Mouse (Mus musculus): Measurements from ENCODE around the gene Gstm5. TPM values are rescaled to one million over a fixed set of nuclear protein-coding genes. Genes with fewer than 3 reads are reported as not detected.

Gstm5 gene
- polyA plus RNA-seq, 1 experiment, result 20.7 TPM

- H3K36me3 ChIP-seq (ENCODE audit: control insufficient read depth, insufficient read depth), result no peaks in the 10 kb centered on the region
- H3K27me3 ChIP-seq (ENCODE audit: control insufficient read depth, insufficient read depth, insufficient read length), result peaks cover 15% of the 10 kb centered on the region
- no peaks in the 10 kb centered on the region for H3K79me2 ChIP-seq (ENCODE audit: control insufficient read depth, insufficient read depth)
- H3K4me3 ChIP-seq (ENCODE audit: insufficient read depth, poor library complexity, severe bottlenecking), result no peak overlapping the region
- H3K79me3 ChIP-seq (ENCODE audit: low read depth), result no peaks in the 10 kb centered on the region
- TF ChIP-seq FOSL1 (IDR thresholded peaks at IDR 0.05; ENCODE audit: insufficient read depth, low read length, poor library complexity, severe bottlenecking), result no peak
- no peak for TF ChIP-seq USF1 (IDR thresholded peaks at IDR 0.05; ENCODE audit: low read depth)
- TF ChIP-seq CEBPB (IDR thresholded peaks at IDR 0.05; ENCODE audit: low read depth), result no peak
- TF ChIP-seq MYOD1 (IDR thresholded peaks at IDR 0.05; ENCODE audit: control insufficient read depth, insufficient read length, low read depth), result no peak
- TF ChIP-seq MAX (IDR thresholded peaks at IDR 0.05), result no peak
- TF ChIP-seq CTCF (IDR thresholded peaks at IDR 0.05; ENCODE audit: control insufficient read depth, insufficient read depth, insufficient read length), result no peak
- H3ac ChIP-seq (ENCODE audit: control insufficient read depth, insufficient read length, low read depth), result no peak overlapping the region
Measured at GRCm38 (mm10) chr3:107929731-107930130, 34.1 kb downstream of the Gstm5 start.

GRCm38 (mm10) chr3:107931134-107931533 is 35.5 kb downstream of the Gstm5 start:
- H3K79me3 ChIP-seq (ENCODE audit: low read depth), result no peaks in the 10 kb centered on the region
- H3K27me3 ChIP-seq (ENCODE audit: control insufficient read depth, insufficient read depth, insufficient read length), result peaks cover 10% of the 10 kb centered on the region
- no peak for TF ChIP-seq CTCF (IDR thresholded peaks at IDR 0.05; ENCODE audit: control insufficient read depth, insufficient read depth, insufficient read length)
- TF ChIP-seq FOSL1 (IDR thresholded peaks at IDR 0.05; ENCODE audit: insufficient read depth, low read length, poor library complexity, severe bottlenecking), result no peak
- TF ChIP-seq USF1 (IDR thresholded peaks at IDR 0.05; ENCODE audit: low read depth), result no peak
- no peak for TF ChIP-seq MYOG (IDR thresholded peaks at IDR 0.05; ENCODE audit: control insufficient read depth, extremely low read depth, insufficient read length)
- no peak overlapping the region for H3K4me3 ChIP-seq (ENCODE audit: insufficient read depth, poor library complexity, severe bottlenecking)
- no peaks in the 10 kb centered on the region for H3K36me3 ChIP-seq (ENCODE audit: control insufficient read depth, insufficient read depth)
- no peaks in the 10 kb centered on the region for H3K79me2 ChIP-seq (ENCODE audit: control insufficient read depth, insufficient read depth)
- H3ac ChIP-seq (ENCODE audit: control insufficient read depth, insufficient read length, low read depth), result no peak overlapping the region

- Histone ChIP-seq H3K79me3 (ENCODE audit: low read depth) (no peaks in the 10 kb centered on the region), H3K27me3 (ENCODE audit: control insufficient read depth, insufficient read depth, insufficient read length) (peaks cover 10% of the 10 kb centered on the region), H3ac (ENCODE audit: control insufficient read depth, insufficient read length, low read depth) (no peak within 1 kb of the TSS), H3K79me2 (ENCODE audit: control insufficient read depth, insufficient read depth) (no peaks in the 10 kb centered on the region), H3K36me3 (ENCODE audit: control insufficient read depth, insufficient read depth) (no peaks in the 10 kb centered on the region), H3K4me3 (ENCODE audit: insufficient read depth, poor library complexity, severe bottlenecking) (no peak within 1 kb of the TSS)
- TF ChIP-seq MYOG (IDR thresholded peaks at IDR 0.05; ENCODE audit: control insufficient read depth, extremely low read depth, insufficient read length), result no peak
- no peak for TF ChIP-seq MAX (IDR thresholded peaks at IDR 0.05)
- TF ChIP-seq CEBPB (IDR thresholded peaks at IDR 0.05; ENCODE audit: low read depth), result no peak
- TF ChIP-seq MYOD1 (IDR thresholded peaks at IDR 0.05; ENCODE audit: control insufficient read depth, insufficient read length, low read depth), result no peak
- TF ChIP-seq USF1 (IDR thresholded peaks at IDR 0.05; ENCODE audit: low read depth), result no peak
- TF ChIP-seq CTCF (IDR thresholded peaks at IDR 0.05; ENCODE audit: control insufficient read depth, insufficient read depth, insufficient read length), result no peak
- TF ChIP-seq FOSL1 (IDR thresholded peaks at IDR 0.05; ENCODE audit: insufficient read depth, low read length, poor library complexity, severe bottlenecking), result no peak
Measured at GRCm38 (mm10) chr3:107931670-107932069, 36.0 kb downstream of the Gstm5 start, which contains the start of gene Gstm7. Gene Gstm7, minus strand, starts transcription at chr3:107931817.

- H3K36me3 ChIP-seq (ENCODE audit: control insufficient read depth, insufficient read depth), result no peaks in the 10 kb centered on the region
- H3K27me3 ChIP-seq (ENCODE audit: control insufficient read depth, insufficient read depth, insufficient read length), result peaks cover 7% of the 10 kb centered on the region
- TF ChIP-seq CEBPB (IDR thresholded peaks at IDR 0.05; ENCODE audit: low read depth) (no peak), MYOD1 (IDR thresholded peaks at IDR 0.05; ENCODE audit: control insufficient read depth, insufficient read length, low read depth) (no peak), MYOG (IDR thresholded peaks at IDR 0.05; ENCODE audit: control insufficient read depth, extremely low read depth, insufficient read length) (no peak)
- H3K79me3 ChIP-seq (ENCODE audit: low read depth), result no peaks in the 10 kb centered on the region
- H3K79me2 ChIP-seq (ENCODE audit: control insufficient read depth, insufficient read depth), result no peaks in the 10 kb centered on the region
- H3ac ChIP-seq (ENCODE audit: control insufficient read depth, insufficient read length, low read depth), result no peak overlapping the region
- H3K4me3 ChIP-seq (ENCODE audit: insufficient read depth, poor library complexity, severe bottlenecking), result no peak overlapping the region
Measured at GRCm38 (mm10) chr3:107932128-107932527, 36.5 kb downstream of the Gstm5 start.

- H3K79me3 ChIP-seq (ENCODE audit: low read depth), result no peaks in the 10 kb centered on the region
- no peaks in the 10 kb centered on the region for H3K36me3 ChIP-seq (ENCODE audit: control insufficient read depth, insufficient read depth)
- no peak overlapping the region for H3K4me3 ChIP-seq (ENCODE audit: insufficient read depth, poor library complexity, severe bottlenecking)
- TF ChIP-seq CTCF (IDR thresholded peaks at IDR 0.05; ENCODE audit: control insufficient read depth, insufficient read depth, insufficient read length) (no peak), MAX (IDR thresholded peaks at IDR 0.05) (no peak), MYOG (IDR thresholded peaks at IDR 0.05; ENCODE audit: control insufficient read depth, extremely low read depth, insufficient read length) (no peak), FOSL1 (IDR thresholded peaks at IDR 0.05; ENCODE audit: insufficient read depth, low read length, poor library complexity, severe bottlenecking) (no peak), USF1 (IDR thresholded peaks at IDR 0.05; ENCODE audit: low read depth) (no peak), CEBPB (IDR thresholded peaks at IDR 0.05; ENCODE audit: low read depth) (no peak), MYOD1 (IDR thresholded peaks at IDR 0.05; ENCODE audit: control insufficient read depth, insufficient read length, low read depth) (no peak)
- no peak overlapping the region for H3ac ChIP-seq (ENCODE audit: control insufficient read depth, insufficient read length, low read depth)
- peaks cover 5% of the 10 kb centered on the region for H3K27me3 ChIP-seq (ENCODE audit: control insufficient read depth, insufficient read depth, insufficient read length)
- H3K79me2 ChIP-seq (ENCODE audit: control insufficient read depth, insufficient read depth), result no peaks in the 10 kb centered on the region
Measured at GRCm38 (mm10) chr3:107935268-107935667, 39.6 kb downstream of the Gstm5 start.

GRCm38 (mm10) chr3:107935888-107936287 is 40.3 kb downstream of the Gstm5 start:
- no peak overlapping the region for H3ac ChIP-seq (ENCODE audit: control insufficient read depth, insufficient read length, low read depth)
- H3K79me2 ChIP-seq (ENCODE audit: control insufficient read depth, insufficient read depth), result no peaks in the 10 kb centered on the region
- H3K4me3 ChIP-seq (ENCODE audit: insufficient read depth, poor library complexity, severe bottlenecking), result no peak overlapping the region
- no peaks in the 10 kb centered on the region for H3K36me3 ChIP-seq (ENCODE audit: control insufficient read depth, insufficient read depth)
- peaks cover 5% of the 10 kb centered on the region for H3K27me3 ChIP-seq (ENCODE audit: control insufficient read depth, insufficient read depth, insufficient read length)
- TF ChIP-seq CEBPB (IDR thresholded peaks at IDR 0.05; ENCODE audit: low read depth), result no peak
- no peak for TF ChIP-seq MYOG (IDR thresholded peaks at IDR 0.05; ENCODE audit: control insufficient read depth, extremely low read depth, insufficient read length)
- no peak for TF ChIP-seq MYOD1 (IDR thresholded peaks at IDR 0.05; ENCODE audit: control insufficient read depth, insufficient read length, low read depth)
- no peak for TF ChIP-seq FOSL1 (IDR thresholded peaks at IDR 0.05; ENCODE audit: insufficient read depth, low read length, poor library complexity, severe bottlenecking)
- no peak for TF ChIP-seq CTCF (IDR thresholded peaks at IDR 0.05; ENCODE audit: control insufficient read depth, insufficient read depth, insufficient read length)
- no peak for TF ChIP-seq MAX (IDR thresholded peaks at IDR 0.05)
- no peak for TF ChIP-seq USF1 (IDR thresholded peaks at IDR 0.05; ENCODE audit: low read depth)
- no peaks in the 10 kb centered on the region for H3K79me3 ChIP-seq (ENCODE audit: low read depth)
